Mouse (Mus musculus) adrenal gland, postnatal 14 days (tissue): ENCODE data around the gene Olfr1293-ps. TPM values are rescaled to one million over a fixed set of nuclear protein-coding genes. Genes with fewer than 3 reads are reported as not detected.

Experiments used
- DNase-seq: peaks from one replicate; pipeline ENCODE4 v3.0.0; 2021; ENCODE audit warnings: mixed read lengths
- long read RNA-seq, 2 experiments: library from polyadenylated mRNA; stranded (forward); transcript quantifications; one replicate each; pipeline ENCODE4 v2.0.0; 2021
- total RNA-seq: library from RNA; stranded (reverse); gene quantifications from 2 replicates; pipeline ENCODE4 v1.2.3, GENCODE M21; 2021

Gene Olfr1293-ps
- not detected in 2 replicates for total RNA-seq
- long read RNA-seq, experiment 1, result 0 reads
- long read RNA-seq, experiment 2, result 0 reads

- DNase-seq, result no peak
Observed at GRCm38 (mm10) chr2:111524903-111525302, at the start of gene Olfr1293-ps. TSS of gene Olfr1293-ps (plus strand) at chr2:111525203.

- no peak for DNase-seq
Observed at GRCm38 (mm10) chr2:111480519-111480918, 44.5 kb upstream of the Olfr1293-ps start, which contains the start of gene Olfr1289. TSS of gene Olfr1289 (plus strand) at chr2:111480819.

DNA sequence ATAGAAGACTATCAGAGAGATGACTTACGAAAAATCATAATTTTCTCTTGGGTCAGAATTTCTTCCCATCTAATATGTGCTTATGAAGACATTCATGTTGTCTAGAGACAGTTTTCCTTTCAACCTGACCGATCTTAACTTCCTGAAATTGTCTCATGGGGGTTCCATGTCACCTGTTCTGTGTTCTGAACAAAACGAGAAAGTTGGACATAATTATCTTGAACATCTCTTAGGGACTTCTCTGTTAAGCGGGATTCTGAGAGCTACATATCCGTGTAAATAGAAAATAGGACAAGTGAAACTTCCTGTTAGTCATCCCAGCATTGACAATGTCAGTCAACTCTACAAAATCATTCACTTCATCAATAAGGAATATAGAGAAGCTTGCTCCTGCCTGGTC is 31.3 kb upstream of the Olfr1293-ps start, which contains the start of gene Olfr1290:
Gene Olfr1290, minus strand, starts transcription at position 101 of the 400 bp plus-strand sequence.
- no peak for DNase-seq

DNA sequence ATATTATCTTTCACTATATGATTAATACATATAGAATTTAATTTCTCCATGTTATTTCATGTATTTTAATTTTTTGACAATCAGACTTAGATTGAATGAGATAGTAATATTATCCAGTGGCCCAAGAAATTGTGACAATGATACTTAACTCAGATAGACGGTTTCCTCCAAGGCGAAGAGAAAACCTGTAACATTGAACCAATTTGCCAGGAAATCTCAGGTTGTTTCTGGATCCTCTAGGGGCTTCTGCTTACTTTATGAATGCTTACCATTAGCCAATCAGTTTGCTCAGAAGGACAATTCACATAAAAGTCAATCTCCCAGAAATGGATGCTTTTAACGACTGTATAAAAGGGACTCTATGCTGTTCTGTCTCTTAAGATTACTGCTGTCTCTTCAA is 28.1 kb upstream of the Olfr1293-ps start, which contains the start of gene Olfr1291-ps1:
Gene Olfr1291-ps1, plus strand, starts transcription at position 301 of the 400 bp plus-strand sequence.
- DNase-seq, result no peak

DNA sequence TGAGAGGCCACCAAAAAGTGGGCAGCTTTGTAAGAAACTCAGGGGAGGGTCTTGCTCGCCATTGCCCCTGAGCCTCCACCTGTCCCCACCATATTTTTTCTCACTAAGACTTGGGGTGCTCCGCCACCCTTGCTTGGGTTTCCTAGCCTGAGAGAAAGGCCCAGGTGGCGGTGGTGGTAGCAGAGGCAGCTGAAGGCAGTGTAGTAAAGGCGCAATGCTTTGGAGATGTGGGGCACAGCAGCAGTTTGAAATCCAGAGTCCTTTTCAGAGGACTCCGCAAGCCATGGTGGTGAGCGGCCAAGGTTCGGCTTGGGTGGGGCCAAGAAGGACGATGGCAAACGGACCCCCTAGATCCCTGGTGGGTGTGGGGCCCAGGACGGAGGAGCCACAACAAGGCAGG is 7.6 kb upstream of the Olfr1293-ps start:
- no peak for DNase-seq

DNA sequence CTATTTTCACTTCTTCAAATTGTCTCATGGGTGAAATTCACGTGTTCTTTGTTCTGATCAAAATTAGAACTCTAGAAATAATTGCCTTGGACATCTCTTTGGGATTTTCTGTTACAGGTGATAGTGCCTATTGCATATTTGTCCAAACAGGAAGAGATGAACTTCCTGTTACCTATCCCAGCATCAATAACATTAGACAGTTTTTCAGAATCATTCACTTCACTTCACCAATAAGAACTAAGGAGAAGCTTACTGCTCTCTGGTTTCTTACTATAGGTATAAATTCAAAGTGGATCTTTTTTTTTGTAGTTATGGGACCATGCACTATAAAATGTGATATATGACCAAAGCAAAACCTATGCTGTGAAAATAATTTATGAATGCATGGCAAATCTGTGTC is 15.2 kb downstream of the Olfr1293-ps start, which contains the start of gene Olfr1294:
Gene Olfr1294, minus strand, starts transcription at position 101 of the 400 bp plus-strand sequence.
- no peak for DNase-seq

- no peak for DNase-seq
Observed at GRCm38 (mm10) chr2:111569581-111569980, 44.6 kb downstream of the Olfr1293-ps start, which contains the start of gene Olfr1295. TSS of gene Olfr1295 (minus strand) at chr2:111569681.

Other genes starting within 250 kb of the Olfr1293-ps start
- gene Olfr1278, start 235.1 kb upstream of the Olfr1293-ps start, total RNA-seq, result not detected in 2 replicates
- gene Olfr1279, start 224.6 kb upstream of the Olfr1293-ps start, total RNA-seq, result not detected in 2 replicates
- not detected in 2 replicates for gene Olfr1280, start 211.2 kb upstream of the Olfr1293-ps start, total RNA-seq
- gene Olfr1281, start 198.7 kb upstream of the Olfr1293-ps start, total RNA-seq, result not detected in 2 replicates
- gene Olfr1282, start 189.1 kb upstream of the Olfr1293-ps start, total RNA-seq, result not detected in 2 replicates
- gene Olfr1283, start 158.4 kb upstream of the Olfr1293-ps start, total RNA-seq, result not detected in 2 replicates
- not detected in 2 replicates for gene Olfr1284, start 149.7 kb upstream of the Olfr1293-ps start, total RNA-seq
- gene Olfr1286, start 102.1 kb upstream of the Olfr1293-ps start, total RNA-seq, result not detected in 2 replicates
- not detected in 2 replicates for gene Olfr1287, start 76.1 kb upstream of the Olfr1293-ps start, total RNA-seq
- not detected in 2 replicates for gene Olfr1288, start 51.1 kb upstream of the Olfr1293-ps start, total RNA-seq
- gene Olfr1289, start 44.4 kb upstream of the Olfr1293-ps start, total RNA-seq, result not detected in 2 replicates
- gene Olfr1290, start 31.4 kb upstream of the Olfr1293-ps start, total RNA-seq, result not detected in 2 replicates
- not detected in 2 replicates for gene Olfr1291-ps1, start 28.0 kb upstream of the Olfr1293-ps start, total RNA-seq
- gene Olfr1294, start 15.1 kb downstream of the Olfr1293-ps start, total RNA-seq, result not detected in 2 replicates
- gene Olfr1295, start 44.5 kb downstream of the Olfr1293-ps start, total RNA-seq, result not detected in 2 replicates
- gene Olfr1297, start 101.3 kb downstream of the Olfr1293-ps start, total RNA-seq, result not detected in 2 replicates
- not detected in 2 replicates for gene Olfr1298, start 124.0 kb downstream of the Olfr1293-ps start, total RNA-seq
- gene Olfr1299, start 136.2 kb downstream of the Olfr1293-ps start, total RNA-seq, result not detected in 2 replicates
- not detected in 2 replicates for gene Olfr1301, start 225.8 kb downstream of the Olfr1293-ps start, total RNA-seq